Mouse (Mus musculus) midbrain, embryonic 10.5 days (tissue): ENCODE results near the gene Tfdp1. TPM values are rescaled to one million over a fixed set of nuclear protein-coding genes. Genes with fewer than 3 reads are reported as not detected.
"Not testable (repeated sequence)": the region's sequence is repeated elsewhere in the genome, so short reads cannot be mapped to it uniquely, and the experiment has no call there.

Experiments
- DNase-seq: peaks from one replicate; pipeline ENCODE4 v3.0.0-alpha.2; 2017; ENCODE audit warnings: low spot score
- H3K27ac ChIP-seq: fragments of 300-500 bp; sonication (generic); replicated peaks from 2 replicates; pipeline ENCODE4 v1.5.1; 2016; ENCODE audit warnings: mild to moderate bottlenecking
- H3K27me3 ChIP-seq: fragments of 300-500 bp; sonication (generic); 2 replicates; pipeline ENCODE4 v1.6.1; 2016; ENCODE audit warnings: low read depth, mild to moderate bottlenecking; ENCODE audit not compliant: poor library complexity, severe bottlenecking
- H3K36me3 ChIP-seq: fragments of 300-500 bp; sonication (generic); 2 replicates; pipeline ENCODE4 v1.6.1; 2016; ENCODE audit warnings: mild to moderate bottlenecking, moderate library complexity
- H3K4me1 ChIP-seq: fragments of 300-500 bp; sonication (generic); 2 replicates; pipeline ENCODE4 v1.6.1; 2016
- H3K4me3 ChIP-seq: fragments of 300-500 bp; sonication (generic); 2 replicates; pipeline ENCODE4 v1.5.1; 2016; ENCODE audit warnings: mild to moderate bottlenecking, moderate library complexity
- H3K9me3 ChIP-seq: fragments of 300-500 bp; sonication (generic); replicated peaks from 2 replicates; pipeline ENCODE4 v1.6.1; 2016; ENCODE audit warnings: mild to moderate bottlenecking
- WGBS: fragments of 180-500 bp; shearing (Covaris S2); methylation state at CpG from one replicate; pipeline ENCODE4 v1.1.7; 2016; 5-methylcytosine and 5-hydroxymethylcytosine counted together
- polyA plus RNA-seq: library from polyadenylated mRNA; unstranded; fragments of >200 nt; fragmentation: Nextera tagmentation; extraction: Ambion mirVana; gene quantifications from 2 replicates; pipeline ENCODE4 v1.2.1, GENCODE M21; 2016

The Tfdp1 gene
- polyA plus RNA-seq, 1 experiment from 2014 or later = 201 TPM

- H3K4me3 ChIP-seq, H3K27me3 ChIP-seq, DNase-seq, H3K9me3 ChIP-seq: not testable (repeated sequence)
- WGBS = 92% methylated on average over 6 of the region's 6 CpGs
- 0 out of 2 replicates have a peak overlapping the region, but pooled peaks have one; percentile 96 for H3K27ac ChIP-seq
- peaks cover 22% of the 10 kb centered on the region for H3K36me3 ChIP-seq
- peaks cover 33% of the 10 kb centered on the region for H3K4me1 ChIP-seq
Observed at GRCm38 (mm10) chr8:13337245-13337644, 1.3 kb upstream of the Tfdp1 start.

DNA sequence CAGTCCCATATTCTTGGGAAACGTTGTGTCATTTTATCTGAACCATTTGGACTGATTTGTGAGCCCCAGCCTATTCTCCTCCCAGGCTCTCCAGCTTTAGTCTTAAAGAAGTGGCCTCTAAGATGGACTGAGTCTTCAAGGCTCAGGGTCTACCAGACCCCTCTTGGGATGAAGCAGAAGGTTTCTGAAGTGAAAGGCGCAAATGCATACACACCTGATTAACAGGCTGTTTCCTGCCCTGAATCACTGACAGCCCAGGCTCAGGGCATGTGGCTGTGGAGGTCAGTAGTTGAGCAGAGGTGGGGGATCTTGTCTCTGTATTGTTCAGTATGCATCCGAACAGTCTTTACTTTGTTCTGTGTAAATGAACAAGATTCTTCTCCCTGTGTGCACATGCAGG is 873 bp upstream of the Tfdp1 start:
- whole genome bisulfite sequencing = 85% methylated on average over 3 of the region's 3 CpGs
- Histone ChIP-seq H3K4me3 (peak overlapping the region; percentile 94), H3K9me3 (no peaks in the 10 kb centered on the region), H3K27ac (peak overlapping the region; percentile 96), H3K27me3 (0 out of 2 replicates have a peak, but pooled peaks cover 6% of the 10 kb centered on the region), H3K4me1 (peaks cover 33% of the 10 kb centered on the region), H3K36me3 (peaks cover 26% of the 10 kb centered on the region)
- no peak for DNase-seq

GRCm38 (mm10) chr8:13338901-13339645 is 522 bp downstream of the Tfdp1 start:
- Histone ChIP-seq H3K4me1 (peaks cover 35% of the 10 kb centered on the region), H3K36me3 (peaks cover 40% of the 10 kb centered on the region), H3K4me3 (peak overlapping the region; percentile 94), H3K27ac (peak overlapping the region; percentile 96), H3K27me3 (0 out of 2 replicates have a peak, but pooled peaks cover 6% of the 10 kb centered on the region), H3K9me3 (no peaks in the 10 kb centered on the region)
- WGBS = under 1% methylated on average over 70 of the region's 70 CpGs
- DNase-seq = peak; percentile 54

DNA sequence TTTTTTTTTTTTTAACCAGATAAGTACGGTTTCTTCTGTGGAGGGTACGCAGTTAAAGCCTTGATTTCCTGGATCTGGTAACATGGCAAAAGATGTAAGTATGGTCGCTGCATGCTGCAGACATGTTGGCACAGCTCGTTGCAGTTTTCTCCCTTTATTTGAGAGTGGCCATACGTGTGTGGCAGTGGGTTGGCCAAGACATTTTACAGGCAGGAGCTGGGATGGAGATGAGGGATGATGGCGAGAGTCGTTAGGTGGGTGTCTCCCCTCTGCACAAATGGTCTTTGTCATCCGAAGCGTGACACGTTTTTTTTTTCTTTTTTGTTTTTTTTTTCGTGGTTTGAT is 1.1 kb downstream of the Tfdp1 start:
- H3K9me3 ChIP-seq = no peaks in the 10 kb centered on the region
- peaks cover 35% of the 10 kb centered on the region for H3K4me1 ChIP-seq
- WGBS = 7% methylated on average over 11 of the region's 11 CpGs
- peak overlapping the region; percentile 94 for H3K4me3 ChIP-seq
- DNase-seq = no peak
- peaks cover 45% of the 10 kb centered on the region for H3K36me3 ChIP-seq
- 0 out of 2 replicates have a peak, but pooled peaks cover 6% of the 10 kb centered on the region for H3K27me3 ChIP-seq
- H3K27ac ChIP-seq = peak overlapping the region; percentile 96

DNA sequence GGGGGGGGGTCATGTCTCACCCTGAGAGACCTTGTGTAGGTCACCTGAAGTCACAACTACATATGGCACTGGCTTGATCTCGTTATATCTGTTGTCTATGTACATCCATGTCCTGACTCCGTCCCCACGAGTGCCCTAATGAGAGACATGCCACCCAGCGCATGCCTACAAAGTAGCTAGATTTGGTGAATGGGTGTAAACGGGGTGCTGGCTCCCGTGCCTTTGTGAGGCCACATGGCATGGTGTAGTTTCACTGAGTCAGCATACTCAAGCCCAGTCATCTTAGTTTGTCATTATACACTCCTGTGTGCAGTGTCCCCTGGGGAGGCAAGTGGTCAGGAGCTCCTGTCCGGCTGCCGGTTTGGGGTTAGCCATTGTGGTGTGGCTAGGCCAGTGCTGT is 2.1 kb downstream of the Tfdp1 start:
- Histone ChIP-seq H3K9me3 (no peaks in the 10 kb centered on the region), H3K4me3 (peak overlapping the region; percentile 94), H3K4me1 (peaks cover 35% of the 10 kb centered on the region), H3K27ac (no peak overlapping the region), H3K27me3 (0 out of 2 replicates have a peak, but pooled peaks cover 6% of the 10 kb centered on the region), H3K36me3 (peaks cover 56% of the 10 kb centered on the region)
- no peak for DNase-seq
- WGBS = 86% methylated on average over 8 of the region's 8 CpGs

- Histone ChIP-seq H3K9me3 (no peaks in the 10 kb centered on the region), H3K4me3 (no peak overlapping the region), H3K36me3 (peaks cover 72% of the 10 kb centered on the region), H3K27me3 (no peaks in the 10 kb centered on the region), H3K27ac (no peak overlapping the region), H3K4me1 (peaks cover 35% of the 10 kb centered on the region)
- WGBS = 81% methylated on average over 2 of the region's 2 CpGs
- no peak for DNase-seq
Observed at GRCm38 (mm10) chr8:13342340-13342739, 3.8 kb downstream of the Tfdp1 start.

- H3K4me3 ChIP-seq = no peak overlapping the region
- no peaks in the 10 kb centered on the region for H3K27me3 ChIP-seq
- H3K36me3 ChIP-seq = peaks cover 80% of the 10 kb centered on the region
- no peaks in the 10 kb centered on the region for H3K9me3 ChIP-seq
- no peak overlapping the region for H3K27ac ChIP-seq
- DNase-seq = no peak
- 94% methylated on average over 4 of the region's 4 CpGs for whole genome bisulfite sequencing
- peaks cover 30% of the 10 kb centered on the region for H3K4me1 ChIP-seq
Observed at GRCm38 (mm10) chr8:13343134-13343533, 4.6 kb downstream of the Tfdp1 start.

DNA sequence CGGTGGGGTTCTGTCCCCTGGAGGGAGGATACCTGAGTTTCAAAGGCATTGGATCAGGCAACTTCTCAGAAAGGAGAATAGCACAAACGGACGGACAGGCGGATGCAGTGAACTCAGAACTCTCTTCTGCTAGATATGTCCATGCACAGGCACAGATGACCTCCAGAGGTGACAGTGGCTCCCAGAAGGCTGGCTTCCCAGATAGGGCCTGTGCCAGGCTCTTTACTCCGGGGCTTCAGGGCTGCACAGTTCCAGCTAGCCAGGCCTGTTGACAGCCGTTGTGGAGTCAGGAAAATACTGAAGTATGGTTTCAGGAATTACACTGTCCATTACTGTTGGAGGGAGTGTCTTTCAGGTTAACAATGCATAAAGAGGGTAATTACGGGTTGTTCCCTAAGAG is 11.5 kb downstream of the Tfdp1 start:
- Histone ChIP-seq H3K4me3 (no peak overlapping the region), H3K27me3 (no peaks in the 10 kb centered on the region), H3K27ac (no peak overlapping the region), H3K36me3 (peaks cover 100% of the 10 kb centered on the region), H3K9me3 (no peaks in the 10 kb centered on the region), H3K4me1 (no peaks in the 10 kb centered on the region)
- 93% methylated on average over 7 of the region's 7 CpGs for WGBS
- DNase-seq = no peak

- H3K27me3 ChIP-seq = no peaks in the 10 kb centered on the region
- 89% methylated on average over 5 of the region's 5 CpGs for whole genome bisulfite sequencing
- H3K27ac ChIP-seq = no peak overlapping the region
- no peaks in the 10 kb centered on the region for H3K4me1 ChIP-seq
- no peak overlapping the region for H3K4me3 ChIP-seq
- H3K36me3 ChIP-seq = peaks cover 100% of the 10 kb centered on the region
- H3K9me3 ChIP-seq = no peaks in the 10 kb centered on the region
- no peak for DNase-seq
Observed at GRCm38 (mm10) chr8:13351593-13351992, 13.0 kb downstream of the Tfdp1 start.

GRCm38 (mm10) chr8:13352601-13353000 is 14.1 kb downstream of the Tfdp1 start:
- no peak overlapping the region for H3K27ac ChIP-seq
- H3K36me3 ChIP-seq = peaks cover 100% of the 10 kb centered on the region
- no peak for DNase-seq
- H3K4me1 ChIP-seq = no peaks in the 10 kb centered on the region
- WGBS = 93% methylated on average over 8 of the region's 8 CpGs
- no peak overlapping the region for H3K4me3 ChIP-seq
- H3K9me3 ChIP-seq = no peaks in the 10 kb centered on the region
- H3K27me3 ChIP-seq = no peaks in the 10 kb centered on the region

- H3K27ac ChIP-seq = no peak overlapping the region
- no peak overlapping the region for H3K4me3 ChIP-seq
- H3K4me1 ChIP-seq = no peaks in the 10 kb centered on the region
- H3K27me3 ChIP-seq = no peaks in the 10 kb centered on the region
- no peaks in the 10 kb centered on the region for H3K9me3 ChIP-seq
- no peak for DNase-seq
- WGBS = 90% methylated on average over 9 of the region's 9 CpGs
- H3K36me3 ChIP-seq = peaks cover 100% of the 10 kb centered on the region
Observed at GRCm38 (mm10) chr8:13353155-13353833, 14.7 kb downstream of the Tfdp1 start.

- peaks cover 100% of the 10 kb centered on the region for H3K36me3 ChIP-seq
- no peaks in the 10 kb centered on the region for H3K9me3 ChIP-seq
- H3K4me1 ChIP-seq = no peaks in the 10 kb centered on the region
- H3K4me3 ChIP-seq = no peak overlapping the region
- 87% methylated on average over 4 of the region's 4 CpGs for WGBS
- no peak for DNase-seq
- H3K27ac ChIP-seq = no peak overlapping the region
- no peaks in the 10 kb centered on the region for H3K27me3 ChIP-seq
Observed at GRCm38 (mm10) chr8:13353883-13354282, 15.3 kb downstream of the Tfdp1 start.

DNA sequence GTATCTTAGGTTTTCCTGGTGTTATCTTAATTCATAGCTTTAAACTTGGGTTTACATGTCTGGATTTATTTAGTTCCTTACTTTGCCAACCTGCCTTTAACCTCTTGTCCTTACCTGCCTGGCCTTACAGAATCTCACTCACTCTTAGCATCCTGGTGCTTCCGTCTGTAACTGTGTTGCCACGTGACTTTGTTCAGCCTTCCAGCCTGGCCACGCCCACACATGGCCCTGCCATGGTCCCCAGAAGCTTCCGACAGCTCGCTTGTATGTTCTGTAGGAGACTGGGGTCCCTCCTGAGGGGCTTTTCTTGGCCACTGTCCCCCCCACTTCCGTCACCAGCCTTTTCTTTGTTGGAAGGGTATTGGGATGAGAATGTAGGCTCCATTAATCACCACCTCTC is 17.7 kb downstream of the Tfdp1 start:
- Histone ChIP-seq H3K27ac (no peak overlapping the region), H3K9me3 (no peaks in the 10 kb centered on the region; the same call in 1 of the 2 replicates), H3K4me1 (no peaks in the 10 kb centered on the region), H3K27me3 (no peaks in the 10 kb centered on the region), H3K36me3 (peaks cover 100% of the 10 kb centered on the region), H3K4me3 (no peak overlapping the region)
- DNase-seq = no peak
- 88% methylated on average over 6 of the region's 6 CpGs for WGBS
